In the genomic region with DNA sequence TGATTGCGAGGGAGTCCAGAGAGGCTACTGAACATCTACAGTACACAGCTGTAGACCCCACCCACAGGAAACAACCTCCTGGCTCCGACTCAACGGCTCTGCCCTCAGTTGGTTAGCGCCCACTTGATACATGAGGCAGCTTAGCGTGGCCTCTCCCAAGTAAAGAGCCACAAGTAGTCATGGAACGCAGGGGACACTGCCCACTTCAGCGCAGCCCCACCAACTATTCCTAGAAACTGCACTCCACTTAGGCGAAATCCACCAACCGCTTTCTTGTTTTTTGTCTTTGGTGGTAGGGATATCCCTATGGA, we compare ENCODE assay signal across 8 mouse cellular contexts. TPM values are rescaled to one million over a fixed set of nuclear protein-coding genes. Genes with fewer than 3 reads are reported as not detected.
DNase-seq lines count a peak whose midpoint lies in the region; ATAC-seq lines count a peak whose summit lies in the region.

No protein-coding gene starts in this region.

- H3K4me1 ChIP-seq in megakaryocyte, embryonic 14.5 days, result peaks cover 54% of the 10 kb centered on the region
- peaks cover 34% of the 10 kb centered on the region for H3K4me1 ChIP-seq in heart, embryonic 10.5 days

- DNase-seq in heart, embryonic 10.5 days (ENCODE audit: low spot score), result no peak
- DNase-seq in kidney, postnatal 14 days, result peak; percentile 68
- peak; percentile 46 to 64 for DNase-seq in thymus, adult 18-20 months
- no peak for DNase-seq in cerebellum, adult 9-11 months
- no peak for DNase-seq in urinary bladder, postnatal 10 days (ENCODE audit: low spot score)

- H3K27me3 ChIP-seq in megakaryocyte, embryonic 14.5 days (replicated peaks), result no peaks in the 10 kb centered on the region
- H3K27me3 ChIP-seq in heart, embryonic 10.5 days (ENCODE audit: insufficient read depth, poor library complexity, severe bottlenecking), result no peaks in the 10 kb centered on the region

- H3K27ac ChIP-seq in heart, embryonic 10.5 days, result peak overlapping the region; percentile 91
- peak overlapping the region; percentile 40 for H3K27ac ChIP-seq in macrophage

- H3K36me3 ChIP-seq in megakaryocyte, embryonic 14.5 days (replicated peaks; ENCODE audit: low read length), result peaks cover 27% of the 10 kb centered on the region
- peaks cover 25% of the 10 kb centered on the region for H3K36me3 ChIP-seq in heart, embryonic 10.5 days
- peaks cover 22% of the 10 kb centered on the region; the same call in 1 of the 2 replicates for H3K36me3 ChIP-seq in macrophage (ENCODE audit: inconsistent target)

- H3K4me3 ChIP-seq in megakaryocyte, embryonic 14.5 days (replicated peaks), result peak overlapping the region; percentile 98
- H3K4me3 ChIP-seq in heart, embryonic 10.5 days, result peak overlapping the region; percentile 90
- H3K4me3 ChIP-seq in macrophage (ENCODE audit: inconsistent target), result peak overlapping the region; percentile 84

- H3K79me2 ChIP-seq in macrophage (ENCODE audit: inconsistent target), result peaks cover 17% of the 10 kb centered on the region; the same call in 1 of the 2 replicates

- no peak for ATAC-seq in megakaryocyte, adult 5-6 weeks (ENCODE audit: poor library complexity, severe bottlenecking)

- 20% methylated on average over 9 of the region's 9 CpGs for WGBS in heart, embryonic 10.5 days
- WGBS in macrophage (ENCODE audit: missing documents), result 19% methylated on average over 9 of the region's 9 CpGs

- peaks cover 11% of the 10 kb centered on the region for H3K9me3 ChIP-seq in megakaryocyte, embryonic 14.5 days
- H3K9me3 ChIP-seq in heart, embryonic 10.5 days, result no peaks in the 10 kb centered on the region

RNA-seq across cellular contexts. Expression of gene Tpcn1, which starts 0.9 kb away (rescaled TPM):
- 68.6 and 71.5 TPM in 2 replicates for polyA plus RNA-seq in megakaryocyte, embryonic 14.5 days (2012; ENCODE audit: insufficient read depth, low replicate concordance)
- 37.6 and 38.3 TPM in 2 replicates for total RNA-seq in megakaryocyte, adult 5-6 weeks (2015)
- 15.8 and 18.2 TPM in 2 replicates for total RNA-seq in megakaryocyte, adult 5-6 weeks (2017)
- polyA plus RNA-seq in heart, embryonic 10.5 days (2016; fragmentation: Nextera tagmentation; extraction: Ambion mirVana), result 13.0 and 21.7 TPM in 2 replicates
- total RNA-seq in macrophage (2018; cell fraction: chromatin; rRNA removed), result 100 to 1,000 TPM in 9 of 26 experiments, 10 to 100 TPM in 15, 1 to 10 TPM in 2; 7.1 to 211 (median 71.2) TPM
- total RNA-seq in macrophage (2018; cell fraction: cytosol; rRNA removed), result 100 to 1,000 TPM in 8 of 26 experiments, 10 to 100 TPM in 18; 40.1 to 134 (median 75.9) TPM
- 100 to 1,000 TPM in 4 of 26 experiments, 10 to 100 TPM in 22; 13.7 to 170 (median 59.2) TPM for total RNA-seq in macrophage (2018; cell fraction: nucleus; rRNA removed)
- 36.3 to 96.0 TPM (median 65.2 TPM) in 3 replicates for polyA plus RNA-seq in macrophage (2018)

RNA-seq across cellular contexts. Expression of gene Iqcd, which starts 1.2 kb away (rescaled TPM):
- 0.94 and 5.8 TPM in 2 replicates for polyA plus RNA-seq in megakaryocyte, embryonic 14.5 days (2012; ENCODE audit: insufficient read depth, low replicate concordance)
- 0.18 and 0.98 TPM in 2 replicates for total RNA-seq in megakaryocyte, adult 5-6 weeks (2015)
- 0.11 and 0.45 TPM in 2 replicates for total RNA-seq in megakaryocyte, adult 5-6 weeks (2017)
- polyA plus RNA-seq in heart, embryonic 10.5 days (2016; fragmentation: Nextera tagmentation; extraction: Ambion mirVana), result 0.15 and 0.24 TPM in 2 replicates
- total RNA-seq in macrophage (2018; cell fraction: chromatin; rRNA removed), result 1 to 10 TPM in 4 of 26 experiments, under 1 TPM in 13, not detected in 9; 0.29 to 1.5 (median 0.84) TPM
- total RNA-seq in macrophage (2018; cell fraction: cytosol; rRNA removed), result under 1 TPM; 0.19 to 0.81 (median 0.41) TPM
- 1 to 10 TPM in 1 of 26 experiments, under 1 TPM in 14, not detected in 11; 0.33 to 1.1 (median 0.64) TPM for total RNA-seq in macrophage (2018; cell fraction: nucleus; rRNA removed)
- 0.37 to 0.52 TPM in 2 of 3 replicates, not detected in the other for polyA plus RNA-seq in macrophage (2018)

RNA-seq across cellular contexts. Expression of gene Rita1, which starts 24.8 kb away (rescaled TPM):
- polyA plus RNA-seq in megakaryocyte, embryonic 14.5 days (2012; ENCODE audit: insufficient read depth, low replicate concordance), result 30.9 and 35.5 TPM in 2 replicates
- total RNA-seq in megakaryocyte, adult 5-6 weeks (2015), result 1.5 and 3.0 TPM in 2 replicates
- 2.2 and 3.2 TPM in 2 replicates for total RNA-seq in megakaryocyte, adult 5-6 weeks (2017)
- polyA plus RNA-seq in heart, embryonic 10.5 days (2016; fragmentation: Nextera tagmentation; extraction: Ambion mirVana), result 11.0 and 11.2 TPM in 2 replicates
- 1 to 10 TPM in 25 of 26 experiments, under 1 TPM in 1; 0.88 to 7.9 (median 2.9) TPM for total RNA-seq in macrophage (2018; cell fraction: chromatin; rRNA removed)
- total RNA-seq in macrophage (2018; cell fraction: cytosol; rRNA removed), result 1 to 10 TPM in 25 of 26 experiments, under 1 TPM in 1; 0.72 to 5.7 (median 4.2) TPM
- total RNA-seq in macrophage (2018; cell fraction: nucleus; rRNA removed), result 10 to 100 TPM in 1 of 26 experiments, 1 to 10 TPM in 25; 1.4 to 10.7 (median 3.8) TPM
- polyA plus RNA-seq in macrophage (2018), result 4.5 to 4.9 TPM (median 4.8 TPM) in 3 replicates

RNA-seq across cellular contexts. Expression of gene Ddx54, which starts 25.0 kb away (rescaled TPM):
- polyA plus RNA-seq in megakaryocyte, embryonic 14.5 days (2012; ENCODE audit: insufficient read depth, low replicate concordance), result 23.6 and 74.7 TPM in 2 replicates
- 7.7 and 7.9 TPM in 2 replicates for total RNA-seq in megakaryocyte, adult 5-6 weeks (2015)
- total RNA-seq in megakaryocyte, adult 5-6 weeks (2017), result 21.3 and 22.6 TPM in 2 replicates
- 47.1 and 49.4 TPM in 2 replicates for polyA plus RNA-seq in heart, embryonic 10.5 days (2016; fragmentation: Nextera tagmentation; extraction: Ambion mirVana)
- 10 to 100 TPM; 31.5 to 89.7 (median 50.6) TPM for total RNA-seq in macrophage (2018; cell fraction: chromatin; rRNA removed)
- 10 to 100 TPM; 23.7 to 34.9 (median 30.4) TPM for total RNA-seq in macrophage (2018; cell fraction: cytosol; rRNA removed)
- 10 to 100 TPM; 26.2 to 49.3 (median 33.7) TPM for total RNA-seq in macrophage (2018; cell fraction: nucleus; rRNA removed)
- polyA plus RNA-seq in macrophage (2018), result 21.7 to 39.1 TPM (median 25.0 TPM) in 3 replicates

RNA-seq across cellular contexts. Expression of gene Cfap73, which starts 46.5 kb away (rescaled TPM):
- not detected in 2 replicates for polyA plus RNA-seq in megakaryocyte, embryonic 14.5 days (2012; ENCODE audit: insufficient read depth, low replicate concordance)
- not detected in 2 replicates for total RNA-seq in megakaryocyte, adult 5-6 weeks (2015)
- not detected in 2 replicates for total RNA-seq in megakaryocyte, adult 5-6 weeks (2017)
- 0.39 TPM in 1 of 2 replicates, not detected in the other for polyA plus RNA-seq in heart, embryonic 10.5 days (2016; fragmentation: Nextera tagmentation; extraction: Ambion mirVana)
- not detected for total RNA-seq in macrophage (2018; cell fraction: chromatin; rRNA removed)
- not detected for total RNA-seq in macrophage (2018; cell fraction: cytosol; rRNA removed)
- not detected for total RNA-seq in macrophage (2018; cell fraction: nucleus; rRNA removed)
- not detected in 3 replicates for polyA plus RNA-seq in macrophage (2018)

Comparison
In these comparisons a context has a peak if more than half of its experiments do, and no peak if none do; other contexts are left out.
1. DNase-seq: peak in kidney, postnatal 14 days (single experiment) and thymus, adult 18-20 months (2 of 2); none in heart, embryonic 10.5 days (single experiment), cerebellum, adult 9-11 months (single experiment) and urinary bladder, postnatal 10 days (single experiment).
2. Peak in every context shown above with its lines, with median percentiles within 50 percentile points of each other: H3K4me3 ChIP-seq.